Mouse (Mus musculus) MEL (cell line): Measurements from ENCODE around the gene Arglu1.

ENCODE experiments used
- BHLHE40 ChIP-seq: IDR thresholded peaks from 2 replicates; pipeline ENCODE4 v1.6.1; 2012; ENCODE audit warnings: low read depth, mild to moderate bottlenecking, inconsistent platforms, low read length, improper control_type of control experiment, borderline replicate concordance
- CTCF ChIP-seq, 3 experiments: IDR thresholded peaks in 2 of 3; conservative IDR thresholded peaks in 1 of 3; 2 replicates each; pipeline ENCODE4 v1.5.1; 2011 to 2012; ENCODE audit warnings: low read length in 3 of 3, low read depth in 2 of 3, mild to moderate bottlenecking in 2 of 3, improper control_type of control experiment in 1 of 3, inconsistent platforms in 1 of 3, mixed read lengths in 1 of 3, moderate library complexity in 1 of 3; ENCODE audit not compliant: control insufficient read depth in 1 of 3, insufficient read depth in 1 of 3, poor library complexity in 1 of 3, severe bottlenecking in 1 of 3
- E2F4 ChIP-seq: IDR thresholded peaks from 2 replicates; pipeline ENCODE4 v1.6.1; 2011; ENCODE audit warnings: low read depth, low read length, improper control_type of control experiment, borderline replicate concordance
- ELF1 ChIP-seq: IDR thresholded peaks from 2 replicates; pipeline ENCODE4 v1.6.1; 2014; ENCODE audit warnings: low read depth, mild to moderate bottlenecking, inconsistent platforms, low read length, improper control_type of control experiment, moderate library complexity
- EP300 ChIP-seq, 2 experiments: IDR thresholded peaks; 2 replicates each; pipeline ENCODE4 v1.6.1; 2011; ENCODE audit warnings: improper control_type of control experiment in 2 of 2, low read length in 2 of 2, low read depth in 1 of 2, mild to moderate bottlenecking in 1 of 2
- POLR2A ChIP-seq, 2 experiments: IDR thresholded peaks; 2 replicates each; pipeline ENCODE4 v1.6.1; 2011 to 2012; ENCODE audit warnings: low read length in 2 of 2, mild to moderate bottlenecking in 2 of 2, control low read depth in 1 of 2, improper control_type of control experiment in 1 of 2, low read depth in 1 of 2, moderate library complexity in 1 of 2; ENCODE audit not compliant: control insufficient read depth in 1 of 2, insufficient read depth in 1 of 2, poor library complexity in 1 of 2
- RAD21 ChIP-seq: IDR thresholded peaks from 2 replicates; pipeline ENCODE4 v1.6.1; 2011; ENCODE audit warnings: mild to moderate bottlenecking, low read depth, low read length, improper control_type of control experiment
- TBP ChIP-seq: IDR thresholded peaks from 2 replicates; pipeline ENCODE4 v1.8.0; 2011; ENCODE audit warnings: low read depth, low read length, improper control_type of control experiment

DNA sequence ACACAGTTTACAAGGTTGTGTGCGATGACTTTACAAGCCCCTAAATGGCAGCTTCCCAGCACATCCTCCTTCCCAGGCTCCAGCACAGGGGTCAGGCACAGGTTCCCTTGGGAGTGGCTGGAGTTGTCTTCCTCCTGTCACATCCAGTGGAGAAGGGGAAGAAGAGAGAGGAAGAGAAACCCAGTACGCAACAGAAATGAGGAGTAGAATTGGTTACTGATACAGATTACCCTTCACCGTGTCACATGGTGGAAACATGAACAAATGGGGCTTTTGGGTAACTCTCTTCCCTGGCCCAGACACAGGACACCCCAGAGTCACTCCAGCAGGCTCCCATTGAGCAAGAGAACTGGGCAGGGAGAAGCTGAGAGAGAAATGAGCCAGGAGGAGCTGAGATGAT lies 40.8 kb downstream of the Arglu1 start:
- TF ChIP-seq EP300 (IDR thresholded peaks at IDR 0.05; ENCODE audit: low read depth in 1 of 2, low read length in 2 of 2) (no peak), CTCF (IDR thresholded peaks at IDR 0.05 in 2 of 3, conservative IDR thresholded peaks at IDR 0.05 in 1 of 3; ENCODE audit: control insufficient read depth in 1 of 3, insufficient read depth in 1 of 3, low read depth in 2 of 3, low read length in 3 of 3, poor library complexity in 1 of 3, severe bottlenecking in 1 of 3) (no peak), POLR2A (IDR thresholded peaks at IDR 0.05; ENCODE audit: control insufficient read depth in 1 of 2, insufficient read depth in 1 of 2, low read depth in 1 of 2, low read length in 2 of 2, poor library complexity in 1 of 2) (no peak), BHLHE40 (no peak), ELF1 (no peak), RAD21 (no peak), E2F4 (no peak), TBP (no peak)
